Mouse (Mus musculus) hindlimb bud, embryonic 11.5 days (tissue): ENCODE data around the gene Rcvrn.
A peak's percentile ranks its signal among the peaks of the same experiment; 100 is the strongest.

Source experiments
- DNase-seq: peaks from one replicate; pipeline ENCODE4 v3.0.0-alpha.2; 2012; ENCODE audit warnings: low read depth, low spot score; ENCODE audit errors: extremely low spot score

Rcvrn gene

DNA sequence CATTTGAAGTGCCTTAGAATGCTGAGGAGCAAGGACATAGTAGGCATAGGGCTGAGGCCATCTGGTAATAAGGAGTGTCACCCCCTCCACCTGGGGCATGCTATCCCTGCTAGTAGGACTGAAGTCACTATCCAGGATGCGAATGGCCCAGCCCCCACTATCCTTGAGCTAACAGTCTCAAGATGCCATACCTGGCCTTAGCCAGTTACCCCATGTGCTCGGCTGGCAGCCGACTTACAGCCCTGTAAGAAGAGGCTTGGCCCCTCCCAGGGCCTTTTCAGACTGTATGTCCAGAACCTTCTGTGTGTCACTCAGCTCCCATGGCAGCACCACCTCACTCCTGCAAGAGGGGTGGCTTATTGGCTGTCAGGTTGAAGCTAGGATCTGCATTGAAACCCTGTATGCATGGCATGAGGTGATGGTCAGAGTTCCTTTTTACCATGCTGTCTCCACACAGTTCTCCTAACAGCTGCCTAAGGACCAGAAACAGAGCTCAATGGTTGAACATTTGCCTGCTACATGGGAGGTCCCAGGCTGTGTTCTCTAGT lies 26.6 kb upstream of the Rcvrn start:
- DNase-seq: no peak

DNA sequence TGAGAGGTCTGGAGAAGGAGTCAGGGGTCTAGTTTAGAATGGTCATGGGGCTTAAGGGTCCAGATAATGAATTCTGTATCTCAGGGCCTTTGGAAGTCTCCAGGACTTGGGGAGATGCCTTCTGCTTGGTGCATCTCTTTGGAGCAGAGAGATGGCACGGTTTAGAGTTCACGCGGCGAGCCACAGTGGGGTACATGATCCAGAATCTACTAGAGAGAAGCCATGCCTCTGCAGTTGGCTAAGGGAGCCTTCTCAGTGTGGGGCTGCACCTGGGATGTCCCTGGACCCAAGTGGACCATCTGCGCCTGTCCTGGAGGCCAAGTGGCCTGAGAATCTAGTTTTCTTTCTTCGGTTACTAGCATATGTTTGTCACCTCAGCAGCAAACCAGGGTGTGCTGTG lies 25.1 kb upstream of the Rcvrn start:
- DNase-seq: no peak

- DNase-seq: no peak
These were observed 23.0 kb upstream of the Rcvrn start for GRCm38 (mm10) chr11:67672140-67672539.

DNA sequence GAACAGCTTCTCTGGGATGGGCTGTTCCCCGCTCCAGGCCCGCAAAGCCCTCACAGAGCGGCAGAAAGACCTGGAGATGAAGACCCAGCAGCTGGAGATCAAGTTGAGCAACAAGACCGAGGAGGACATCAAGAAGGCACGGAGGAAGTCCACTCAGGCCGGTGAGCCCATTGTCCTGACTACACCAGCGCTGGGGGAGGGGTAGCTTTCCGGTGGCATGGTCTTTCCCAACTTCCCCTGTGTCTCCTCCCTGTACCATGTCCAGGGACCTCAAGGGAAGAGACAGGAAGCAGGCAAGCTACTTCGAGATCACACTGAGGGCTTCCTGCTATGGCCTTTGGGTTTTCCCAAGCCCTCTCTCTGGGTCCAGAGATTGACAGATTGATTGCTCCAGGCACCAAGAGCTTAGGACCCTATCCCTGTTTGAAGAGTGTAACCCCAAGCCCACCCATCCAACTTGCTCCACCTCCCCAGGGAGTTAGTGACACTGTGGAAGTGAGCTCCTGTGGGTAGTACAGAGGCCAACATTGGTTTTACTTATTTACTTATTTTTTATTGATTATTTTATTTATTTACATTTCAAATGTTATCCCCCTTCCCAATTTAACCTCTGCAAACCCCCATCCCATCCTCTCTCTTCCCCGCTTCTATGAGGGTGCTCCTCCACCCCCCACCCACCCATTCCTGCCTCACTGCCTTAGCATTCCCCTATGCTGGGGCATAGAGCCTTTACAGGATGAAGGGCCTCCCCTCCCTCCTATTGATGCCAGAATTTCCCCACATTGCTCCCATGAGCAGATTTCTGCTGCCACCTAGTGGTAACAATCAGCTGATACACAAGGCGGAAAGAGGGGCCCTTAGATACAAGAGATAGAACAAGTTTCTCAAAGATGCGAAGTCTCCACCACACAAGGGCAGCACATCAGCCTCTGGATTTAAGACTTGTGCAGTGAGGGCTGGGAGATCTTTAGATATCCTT lies 19.3 kb upstream of the Rcvrn start:
- DNase-seq: peak; percentile 24

- no peak for DNase-seq
These were observed 15.8 kb upstream of the Rcvrn start for GRCm38 (mm10) chr11:67679300-67679699.

GRCm38 (mm10) chr11:67679930-67680329 lies 15.2 kb upstream of the Rcvrn start:
- no peak for DNase-seq

- no peak for DNase-seq
These were observed 13.3 kb upstream of the Rcvrn start for GRCm38 (mm10) chr11:67681871-67682270.

DNA sequence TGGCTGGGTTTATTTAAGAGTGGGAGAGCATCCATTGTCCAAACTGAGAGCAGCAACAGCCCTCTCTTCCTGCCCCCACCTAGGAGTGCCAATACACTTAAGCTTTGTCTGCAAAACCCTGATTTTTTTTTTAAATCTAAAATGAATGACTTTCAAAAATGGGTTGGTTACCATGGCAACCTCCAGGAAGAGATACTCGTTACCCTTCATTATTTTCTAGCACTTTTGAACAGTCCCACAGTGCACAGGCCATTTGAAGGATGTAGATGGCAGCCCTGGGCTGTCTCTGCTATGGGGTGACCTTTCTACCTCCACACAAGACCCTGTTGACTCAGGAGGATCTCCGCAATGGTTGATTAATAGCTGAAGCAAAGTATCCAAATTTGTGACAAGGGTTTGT lies 9.0 kb upstream of the Rcvrn start:
- no peak for DNase-seq

GRCm38 (mm10) chr11:67712976-67713375 lies 17.9 kb downstream of the Rcvrn start:
- DNase-seq: no peak

DNA sequence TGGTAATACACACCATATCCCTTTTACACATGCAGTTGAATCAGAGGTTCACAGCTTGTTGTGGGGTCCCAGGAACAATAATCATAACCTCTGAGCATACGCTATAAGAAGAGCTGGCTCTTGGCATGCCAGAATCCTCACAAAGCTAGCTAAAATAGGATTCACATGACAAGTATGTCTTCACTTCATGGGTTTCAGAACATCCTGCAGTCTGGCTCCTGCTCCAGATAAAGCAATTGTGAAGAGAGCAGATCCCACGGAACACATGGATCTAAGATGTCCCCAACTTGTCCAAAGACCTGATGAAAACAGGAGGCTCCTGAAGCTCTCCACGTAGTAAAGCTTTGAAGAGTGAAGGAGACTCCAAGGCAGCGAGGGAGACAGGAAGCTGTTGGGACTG lies 20.3 kb downstream of the Rcvrn start:
- DNase-seq: no peak

- no peak for DNase-seq
These were observed 26.4 kb downstream of the Rcvrn start for GRCm38 (mm10) chr11:67721485-67721884.

DNA sequence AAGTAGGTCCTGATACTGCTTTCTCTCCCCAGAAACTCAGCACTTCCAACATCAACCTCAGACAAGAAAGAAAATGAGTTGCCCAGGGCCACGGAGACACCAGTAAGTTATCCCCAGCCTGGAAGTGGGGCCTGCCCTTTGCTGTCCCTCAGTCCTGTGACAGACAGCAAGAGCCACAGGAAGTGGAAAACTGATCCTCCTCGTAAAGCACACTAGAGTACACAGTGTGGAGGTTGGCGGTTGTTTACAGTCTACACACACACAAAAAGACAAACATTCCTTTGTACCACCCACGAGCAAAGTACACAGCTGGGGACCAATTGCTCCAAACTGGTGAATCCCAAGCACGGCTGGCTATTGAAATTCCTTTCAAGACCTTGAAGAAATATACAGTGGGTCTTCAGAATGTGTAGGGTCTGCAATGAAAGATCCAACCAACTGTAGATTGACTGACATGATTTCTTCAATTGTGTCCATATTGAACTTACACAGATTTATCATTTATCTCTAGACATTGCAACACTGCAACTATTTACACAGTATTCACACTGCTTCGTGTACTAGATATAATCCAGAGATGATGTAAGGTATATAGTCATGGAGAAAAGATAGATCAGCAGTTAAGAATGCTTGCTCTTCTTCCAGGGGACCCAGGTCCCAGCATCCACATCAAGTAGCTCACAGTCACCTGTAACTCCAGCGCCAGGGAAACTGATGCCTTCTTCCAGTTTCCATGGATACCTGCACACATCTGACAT lies 27.5 kb downstream of the Rcvrn start:
- DNase-seq: no peak

GRCm38 (mm10) chr11:67723231-67724013 lies 28.3 kb downstream of the Rcvrn start:
- no peak for DNase-seq

- DNase-seq: no peak
These were observed 32.0 kb downstream of the Rcvrn start for GRCm38 (mm10) chr11:67727095-67727494.

GRCm38 (mm10) chr11:67728726-67729125 lies 33.6 kb downstream of the Rcvrn start:
- DNase-seq: no peak

DNA sequence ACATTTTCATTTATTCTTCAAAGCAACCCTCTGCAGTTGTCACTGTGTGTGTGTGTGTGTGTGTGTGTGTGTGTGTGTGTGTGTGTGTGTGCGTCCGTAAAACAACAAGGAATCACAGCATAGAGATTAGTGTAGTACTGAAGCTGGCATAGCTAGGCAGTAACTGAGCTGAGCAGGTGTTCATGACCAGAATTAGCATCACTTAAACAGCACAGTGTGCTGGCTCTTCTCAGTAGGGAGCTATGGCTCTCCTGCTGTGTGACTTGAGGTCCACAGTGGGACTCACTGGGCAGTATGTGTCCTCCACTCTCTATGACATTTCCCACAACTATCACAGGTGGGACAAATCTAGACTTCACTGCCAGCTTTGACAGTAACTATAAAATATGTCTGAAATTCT lies 35.9 kb downstream of the Rcvrn start:
- DNase-seq: no peak

- no peak for DNase-seq
These were observed 38.6 kb downstream of the Rcvrn start for GRCm38 (mm10) chr11:67733726-67734125.

GRCm38 (mm10) chr11:67734597-67734996 lies 39.5 kb downstream of the Rcvrn start:
- no peak for DNase-seq

- DNase-seq: no peak
These were observed 43.2 kb downstream of the Rcvrn start for GRCm38 (mm10) chr11:67738345-67738744.

DNA sequence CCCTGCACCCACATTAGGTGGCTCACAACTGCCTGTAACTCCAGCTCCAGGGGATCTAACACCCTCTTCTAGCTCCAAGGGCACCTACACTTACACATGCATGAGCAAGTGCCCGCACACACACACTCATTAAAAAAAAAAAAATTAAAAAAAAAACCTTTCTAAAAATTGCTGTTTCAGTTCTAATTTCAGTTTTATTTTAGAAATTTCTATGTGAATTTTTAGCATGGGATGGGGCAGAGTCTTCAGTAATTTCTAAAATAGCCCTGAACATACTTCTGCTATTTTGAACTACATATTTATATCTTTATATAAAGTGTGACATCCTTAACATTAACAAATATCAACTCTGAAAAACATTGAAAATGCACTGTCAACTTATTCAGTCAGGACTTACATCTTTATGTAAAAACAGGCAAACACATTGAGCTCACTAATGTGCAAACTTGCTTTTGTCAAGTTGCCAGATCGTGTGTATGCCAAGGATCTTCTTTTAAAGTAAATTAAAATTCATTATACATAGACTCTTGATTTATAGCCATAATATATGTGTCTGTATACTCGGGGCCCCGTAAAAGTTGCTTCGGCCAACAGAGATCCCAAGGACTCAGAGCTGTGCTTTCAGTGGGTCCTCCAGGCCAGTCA lies 43.8 kb downstream of the Rcvrn start:
- no peak for DNase-seq
